Mouse (Mus musculus): ENCODE measurements around the gene Tmem129. TPM values are rescaled to one million over a fixed set of nuclear protein-coding genes. Genes with fewer than 3 reads are reported as not detected.

The Tmem129 gene
- polyA plus RNA-seq, 1 experiment from 2014 or later: 40.5 TPM

DNA sequence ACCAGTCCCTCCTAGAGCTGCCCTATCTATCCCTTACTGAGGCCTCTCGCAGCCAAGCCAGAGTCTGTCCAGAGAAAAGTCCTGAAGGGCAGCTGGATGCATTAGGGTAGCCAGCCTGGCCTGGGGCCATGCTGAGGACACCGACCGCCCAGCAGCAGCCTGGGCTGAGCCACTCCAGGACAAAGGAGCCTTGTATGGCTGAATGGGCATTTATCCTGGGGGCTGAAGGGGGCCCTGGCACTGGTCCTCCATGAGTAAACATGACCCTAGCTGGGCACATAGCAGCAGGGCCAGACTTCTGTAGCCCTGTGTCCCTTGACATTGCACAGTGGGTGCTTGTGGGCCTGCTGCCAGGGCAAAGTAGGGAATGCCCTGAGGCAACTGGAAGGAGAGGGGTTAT, 16.2 kb upstream of the Tmem129 start:
- no peak for TF ChIP-seq CTCF (IDR thresholded peaks at IDR 0.05)
- in situ Hi-C loops (cut with MboI; ENCODE audit: low pct_unique_long_range_greater_than_20kb): loop anchor here (10.0 kb wide), 1 partner anchor 260 kb away; the partner anchor contains the start of gene Nelfa
- POLR2A ChIA-PET: interaction anchor here (1.2 kb wide), 1 partner anchor 33 kb away, joined by 3 read pairs; no protein-coding TSS in a partner anchor
- no peak for ATAC-seq
- H3K27me3 ChIP-seq: no peaks in the 10 kb centered on the region
- CTCF ChIA-PET: interaction anchor here (1.6 to 2.8 kb wide), 5 partner anchors 8 to 65 kb away, joined by 3 to 21 read pairs (median 7); no protein-coding TSS in a partner anchor
- no peak for DNase-seq (ENCODE audit: low read depth, low spot score)

DNA sequence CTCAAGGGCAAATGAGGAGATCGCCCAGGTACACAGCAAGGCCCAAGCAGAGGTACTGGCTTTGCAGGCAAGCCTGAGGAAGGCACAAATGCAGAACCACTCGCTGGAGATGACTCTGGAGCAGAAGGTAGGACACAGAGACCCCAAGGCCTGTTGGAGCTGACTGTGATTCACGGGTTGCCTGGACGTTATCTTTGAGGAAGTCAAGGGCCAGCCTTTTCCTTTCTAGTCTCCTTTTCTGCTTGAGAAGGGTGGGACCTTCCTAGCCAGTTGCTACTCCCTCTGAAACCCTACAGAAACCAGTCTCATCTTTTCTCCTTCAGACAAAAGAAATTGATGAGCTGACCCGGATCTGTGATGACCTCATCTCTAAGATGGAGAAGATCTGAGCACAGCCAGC, 13.4 kb upstream of the Tmem129 start:
- DNase-seq (ENCODE audit: low read depth, low spot score): no peak
- POLR2A ChIA-PET: no interaction called here
- in situ Hi-C loops (cut with MboI; ENCODE audit: low pct_unique_long_range_greater_than_20kb): loop anchor here (10.0 kb wide), 1 partner anchor 263 kb away; the partner anchor contains the start of gene Nelfa
- CTCF ChIA-PET: interaction anchor here (1.0 to 2.3 kb wide), 4 partner anchors 13 to 66 kb away, joined by 3 to 6 read pairs (median 4); no protein-coding TSS in a partner anchor
- no peak for TF ChIP-seq CTCF (IDR thresholded peaks at IDR 0.05)
- no peaks in the 10 kb centered on the region for H3K27me3 ChIP-seq
- ATAC-seq: no peak

DNA sequence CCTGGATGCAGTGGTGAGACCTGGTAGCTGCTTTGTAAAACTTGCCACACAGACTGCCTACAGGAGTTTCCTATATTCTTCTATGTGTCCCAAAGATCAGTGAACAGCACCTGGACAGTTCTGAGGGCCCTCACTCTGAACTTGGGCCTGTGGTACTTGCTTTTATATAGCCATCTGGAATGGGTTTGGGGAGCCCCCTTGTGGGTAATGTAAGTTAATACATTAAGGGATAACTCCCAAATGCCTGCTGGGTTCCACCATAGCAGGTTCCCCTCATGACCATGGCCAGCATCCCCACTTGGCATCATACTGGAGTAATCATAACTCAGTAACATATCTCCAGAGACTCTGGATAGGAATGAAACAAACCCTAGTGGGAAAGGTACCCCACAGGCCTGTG, 10.0 kb upstream of the Tmem129 start:
- DNase-seq (ENCODE audit: low read depth, low spot score): no peak
- CTCF ChIA-PET: interaction anchor here (0.8 to 2.0 kb wide), 5 partner anchors 16 to 180 kb away, joined by 3 to 9 read pairs (median 4); no protein-coding TSS in a partner anchor
- peak; percentile 58 for ATAC-seq
- in situ Hi-C loops (cut with MboI; ENCODE audit: low pct_unique_long_range_greater_than_20kb): no loop called here
- H3K27me3 ChIP-seq: no peaks in the 10 kb centered on the region
- POLR2A ChIA-PET: no interaction called here
- peak; percentile 67 for TF ChIP-seq CTCF (IDR thresholded peaks at IDR 0.05)

DNA sequence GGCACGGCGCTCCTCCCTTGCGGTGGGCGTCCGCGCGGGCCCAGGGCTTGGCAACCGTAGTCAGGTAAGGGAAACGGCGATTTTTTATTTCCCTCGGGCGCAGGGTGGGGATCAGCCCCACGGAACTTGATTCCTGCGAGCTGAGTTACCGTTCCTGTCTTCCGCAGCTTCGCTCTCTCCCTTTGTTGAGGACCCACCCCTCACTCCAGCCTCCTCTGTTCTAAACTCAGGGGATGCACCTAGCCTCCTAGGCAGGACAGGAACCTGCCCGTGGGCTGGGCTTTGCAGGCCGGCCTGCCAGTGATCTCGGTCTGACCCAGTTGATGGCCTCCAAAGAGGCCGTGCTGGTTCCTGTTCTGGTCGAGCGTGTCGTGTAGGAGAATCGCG, 441 bp upstream of the Tmem129 start:
- ATAC-seq (no peak), DNase-seq (ENCODE audit: low read depth, low spot score) (no peak)
- no peak for TF ChIP-seq CTCF (IDR thresholded peaks at IDR 0.05)
- POLR2A ChIA-PET: no interaction called here
- in situ Hi-C loops (cut with MboI; ENCODE audit: low pct_unique_long_range_greater_than_20kb): no loop called here
- CTCF ChIA-PET: no interaction called here
- H3K27me3 ChIP-seq: no peaks in the 10 kb centered on the region

DNA sequence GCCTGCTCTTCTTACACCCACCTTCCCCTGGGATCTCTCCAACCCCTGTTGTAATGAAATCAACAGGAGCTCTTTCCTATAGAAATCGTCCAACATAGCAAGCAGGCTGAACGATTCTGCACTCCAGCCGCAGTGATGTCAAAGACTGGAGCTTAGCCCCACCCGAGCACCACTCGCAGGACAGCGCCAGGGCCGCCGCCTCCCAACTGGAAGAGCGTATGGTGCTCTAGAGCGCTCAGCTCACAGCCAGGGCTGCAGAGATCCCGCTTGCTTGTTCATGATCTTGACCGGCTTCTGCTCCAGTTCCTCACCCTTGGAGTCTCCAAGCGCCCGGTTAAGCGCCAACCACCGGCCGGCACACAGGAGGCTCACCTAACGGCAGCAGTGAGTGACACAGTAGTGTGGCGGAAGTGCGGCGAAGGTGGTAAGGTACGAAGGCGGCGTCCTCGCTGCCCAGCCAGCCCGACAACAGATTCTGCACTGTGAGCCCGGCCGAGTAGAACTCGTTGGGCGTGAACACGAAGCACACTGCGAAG, 897 bp downstream of the Tmem129 start:
- POLR2A ChIA-PET: interaction anchor here (1.0 kb wide), 1 partner anchor 19 kb away, joined by 3 read pairs; no protein-coding TSS in a partner anchor
- CTCF ChIA-PET: interaction anchor here (0.9 kb wide), 1 partner anchor 14 kb away, joined by 3 read pairs; no protein-coding TSS in a partner anchor
- H3K27me3 ChIP-seq: no peaks in the 10 kb centered on the region
- DNase-seq (ENCODE audit: low read depth, low spot score): no peak
- peak; percentile 37 for ATAC-seq
- no peak for TF ChIP-seq CTCF (IDR thresholded peaks at IDR 0.05)
- in situ Hi-C loops (cut with MboI; ENCODE audit: low pct_unique_long_range_greater_than_20kb): no loop called here

DNA sequence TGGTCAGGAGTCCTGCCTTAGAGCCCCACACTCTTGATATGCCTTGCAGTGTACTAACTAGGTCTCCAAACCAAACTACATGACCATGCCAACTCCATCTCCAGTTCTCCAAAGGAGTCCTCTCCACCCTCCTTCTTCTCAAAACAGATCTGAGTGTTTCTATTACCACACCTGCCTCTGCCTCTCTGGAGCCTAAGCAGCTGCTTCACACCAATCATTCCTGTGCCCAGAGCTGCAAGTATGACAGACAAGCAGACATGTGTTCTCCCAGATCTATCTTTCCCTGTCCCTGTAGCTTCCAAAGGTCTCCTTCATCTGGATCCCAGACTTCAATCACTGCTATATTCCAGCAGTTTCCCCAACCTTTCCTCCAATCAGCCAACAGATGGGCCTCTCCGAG, 1.5 kb downstream of the Tmem129 start:
- ATAC-seq (no peak), DNase-seq (ENCODE audit: low read depth, low spot score) (no peak)
- H3K27me3 ChIP-seq: no peaks in the 10 kb centered on the region
- CTCF ChIA-PET: interaction anchor here (0.9 kb wide), 1 partner anchor 14 kb away, joined by 3 read pairs; no protein-coding TSS in a partner anchor
- in situ Hi-C loops (cut with MboI; ENCODE audit: low pct_unique_long_range_greater_than_20kb): no loop called here
- POLR2A ChIA-PET: interaction anchor here (1.0 kb wide), 1 partner anchor 19 kb away, joined by 3 read pairs; no protein-coding TSS in a partner anchor
- no peak for TF ChIP-seq CTCF (IDR thresholded peaks at IDR 0.05)

DNA sequence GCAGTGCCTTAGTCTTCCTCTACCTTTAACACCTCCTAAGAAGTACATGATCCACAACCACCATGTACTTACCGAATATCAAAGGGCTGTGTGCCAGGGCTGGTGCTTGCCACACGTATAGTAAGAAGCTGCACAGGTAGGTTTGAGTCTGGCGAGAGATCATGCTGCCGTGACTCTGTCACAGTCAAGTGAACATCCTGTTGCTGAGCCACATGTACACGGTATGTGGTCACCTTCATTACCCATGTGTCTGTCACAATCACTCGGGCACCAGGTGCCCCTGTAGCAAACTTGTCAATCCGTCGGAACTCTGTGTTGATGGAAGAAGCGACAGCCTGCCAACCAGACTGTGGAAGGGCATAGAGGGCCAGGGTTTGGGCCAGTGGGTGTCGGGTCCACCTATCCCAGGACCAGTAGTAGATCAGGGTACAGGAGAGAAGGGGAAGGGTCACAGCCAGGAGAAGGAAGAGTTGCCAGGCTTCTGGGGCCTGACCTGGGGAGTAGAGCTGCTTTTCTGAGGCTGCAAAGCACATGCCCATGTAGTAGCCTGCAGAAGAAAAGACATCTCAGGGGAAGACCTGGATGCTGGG, 2.9 kb downstream of the Tmem129 start:
- ChIA-PET CTCF (interaction anchor here (1.3 kb wide), 1 partner anchor 21 kb away, joined by 3 read pairs; no protein-coding TSS in a partner anchor), POLR2A (interaction anchor here (0.6 to 1.2 kb wide), 3 partner anchors 48 to 383 kb away, joined by 5 to 6 read pairs (median 6); no protein-coding TSS in a partner anchor)
- ATAC-seq (no peak), DNase-seq (ENCODE audit: low read depth, low spot score) (no peak)
- H3K27me3 ChIP-seq: no peaks in the 10 kb centered on the region
- in situ Hi-C loops (cut with MboI; ENCODE audit: low pct_unique_long_range_greater_than_20kb): no loop called here
- no peak for TF ChIP-seq CTCF (IDR thresholded peaks at IDR 0.05)

DNA sequence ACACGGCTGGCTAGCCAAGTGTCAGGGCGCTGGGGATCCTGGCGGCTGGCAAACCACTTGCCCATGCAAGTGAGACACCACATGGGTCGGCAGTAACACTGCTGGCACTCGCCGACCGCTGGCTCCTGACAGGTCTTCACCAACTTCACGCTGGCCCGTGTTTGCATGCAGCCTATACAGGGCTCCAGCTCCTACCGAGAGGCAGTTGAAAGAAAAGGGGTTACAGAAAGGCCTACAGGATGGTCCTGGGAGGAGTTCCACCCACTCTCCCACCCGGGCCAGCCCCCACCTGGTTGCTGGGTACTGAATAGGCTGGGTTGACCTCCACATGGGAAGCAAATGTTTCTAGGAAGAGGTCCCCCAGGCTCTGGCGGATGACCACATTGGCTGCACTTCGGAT, 3.8 kb downstream of the Tmem129 start:
- POLR2A ChIA-PET: interaction anchor here (0.6 to 1.2 kb wide), 3 partner anchors 47 to 382 kb away, joined by 5 to 6 read pairs (median 6); no protein-coding TSS in a partner anchor
- in situ Hi-C loops (cut with MboI; ENCODE audit: low pct_unique_long_range_greater_than_20kb): no loop called here

DNA sequence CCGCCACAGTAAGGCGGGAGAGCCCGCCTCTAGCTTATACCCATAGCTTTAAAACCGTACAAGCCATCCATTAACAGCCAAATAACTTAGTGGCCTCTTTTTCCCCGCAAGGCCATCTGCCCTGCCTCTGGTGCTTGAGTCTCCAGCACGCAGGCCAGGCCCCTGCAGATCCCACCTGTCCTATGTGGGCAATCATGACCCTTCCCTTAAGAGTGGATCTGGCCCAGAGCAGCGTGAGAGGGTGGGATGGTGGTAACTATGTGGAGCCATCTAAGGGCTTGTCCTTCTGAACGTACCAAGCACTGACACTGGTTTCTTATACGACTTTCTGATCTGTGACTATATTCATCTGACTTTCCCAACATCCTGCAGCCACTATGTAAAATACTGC, 5.4 kb downstream of the Tmem129 start:
- ChIA-PET POLR2A (interaction anchor here (0.6 to 1.8 kb wide), 3 partner anchors 14 to 182 kb away, joined by 3 to 9 read pairs (median 4); partner anchors contain the start of genes Fam53a and Gm9903), CTCF (interaction anchor here (1.1 to 4.0 kb wide), 3 partner anchors 11 to 23 kb away, joined by 3 to 17 read pairs (median 6); no protein-coding TSS in a partner anchor)
- H3K27me3 ChIP-seq: no peaks in the 10 kb centered on the region
- in situ Hi-C loops (cut with MboI; ENCODE audit: low pct_unique_long_range_greater_than_20kb): no loop called here
- TF ChIP-seq CTCF (IDR thresholded peaks at IDR 0.05): no peak
- no peak for DNase-seq (ENCODE audit: low read depth, low spot score)
- ATAC-seq: no peak

More for the DNA sequence above, 3.8 kb downstream of the Tmem129 start:
- CTCF ChIA-PET: interaction anchor here (1.3 to 2.0 kb wide), 2 partner anchors 16 to 22 kb away, joined by 3 to 6 read pairs; no protein-coding TSS in a partner anchor
- H3K27me3 ChIP-seq: no peaks in the 10 kb centered on the region
- TF ChIP-seq CTCF (IDR thresholded peaks at IDR 0.05): no peak
- ATAC-seq (no peak), DNase-seq (ENCODE audit: low read depth, low spot score) (no peak)

DNA sequence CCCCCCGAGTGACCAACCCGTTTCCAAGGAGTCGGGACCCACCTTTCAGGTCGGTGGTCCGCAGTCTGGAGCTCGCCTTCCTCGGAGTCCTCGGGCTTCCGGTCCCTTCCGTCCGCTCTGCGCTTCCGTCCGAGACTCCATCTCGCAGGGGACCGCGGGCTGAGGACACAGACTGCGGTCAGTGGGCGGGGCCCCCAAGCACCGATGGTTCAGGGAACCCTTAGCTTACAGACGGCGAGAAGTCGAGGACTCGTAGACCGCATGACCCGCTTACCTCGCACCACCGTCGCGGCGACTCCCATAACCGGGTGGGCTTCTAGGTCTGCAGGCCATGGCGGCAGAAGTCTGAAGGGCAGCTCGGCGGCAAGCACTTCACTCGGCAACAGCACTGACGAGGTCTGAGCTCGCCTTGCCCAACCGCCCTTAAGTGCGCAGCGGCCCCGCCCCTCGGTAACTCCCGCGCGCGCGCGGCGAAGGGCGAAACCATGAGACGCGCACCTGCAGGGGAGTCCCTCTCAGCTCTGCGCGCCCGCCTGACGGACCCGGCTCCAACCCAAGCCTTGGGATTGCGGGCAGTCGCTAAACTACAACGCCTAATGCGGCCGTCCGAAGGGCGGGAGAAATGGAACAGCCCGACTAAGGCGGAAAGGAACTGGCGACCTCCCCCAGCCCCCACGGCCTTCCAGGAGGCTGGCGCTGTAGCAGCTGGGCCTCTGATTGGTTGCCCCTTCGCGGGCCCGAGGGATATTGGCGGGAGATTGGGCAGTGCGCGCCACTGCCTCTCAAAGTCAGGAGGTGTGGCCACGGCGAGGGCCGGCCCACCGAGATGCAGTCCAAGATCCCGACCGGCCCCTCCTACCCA, 6.1 kb downstream of the Tmem129 start, which contains the start of gene Slbp:
Slbp (minus strand) TSS at position 654 of the 862 bp plus-strand sequence.
- H3K27me3 ChIP-seq: no peaks in the 10 kb centered on the region
- DNase-seq (ENCODE audit: low read depth, low spot score) (peak; percentile 90), ATAC-seq (peak; percentile 91)
- no peak for TF ChIP-seq CTCF (IDR thresholded peaks at IDR 0.05)
- CTCF ChIA-PET: interaction anchor here (1.0 to 4.0 kb wide), 4 partner anchors 11 to 24 kb away, joined by 3 to 17 read pairs (median 6); no protein-coding TSS in a partner anchor
- POLR2A ChIA-PET: interaction anchor here (1.5 to 1.8 kb wide), 3 partner anchors 11 to 22 kb away, joined by 3 to 9 read pairs (median 4); partner anchors contain the start of genes Fam53a and Gm9903
- in situ Hi-C loops (cut with MboI; ENCODE audit: low pct_unique_long_range_greater_than_20kb): no loop called here
